Mouse (Mus musculus) stomach, embryonic 16.5 days (tissue): ENCODE measurements at regions not wholly inside any gene's neighbourhood (a gene's known extent, or its start where the extent isn't known, plus 50 kb on each side); places are given as distances from the start of the nearest gene placed in this dataset.

Experiments
- ATAC-seq: fragments of 200-750 bp; cut with Nextera tagmentation; 2 replicates; pipeline ENCODE4 v1.8.0; 2017; ENCODE audit warnings: moderate number of reproducible peaks, moderate TSS enrichment; ENCODE audit not compliant: insufficient read depth, low FRiP score
- H3K27ac ChIP-seq: fragments of 300-500 bp; sonication (generic); 2 replicates; pipeline ENCODE4 v1.5.1; 2014; ENCODE audit warnings: low read length
- H3K27me3 ChIP-seq: fragments of 300-500 bp; sonication (generic); 2 replicates; pipeline ENCODE4 v1.6.1; 2014; ENCODE audit warnings: low read length, control low read depth, mixed read lengths; ENCODE audit not compliant: control insufficient read depth, insufficient read depth
- H3K36me3 ChIP-seq: fragments of 300-500 bp; sonication (generic); 2 replicates; pipeline ENCODE4 v1.6.1; 2014; ENCODE audit warnings: low read length; ENCODE audit not compliant: control insufficient read depth, insufficient read depth
- H3K4me1 ChIP-seq: fragments of 300-500 bp; sonication (generic); 2 replicates; pipeline ENCODE4 v1.6.1; 2014; ENCODE audit warnings: low read length, control low read depth, mixed read lengths; ENCODE audit not compliant: control insufficient read depth, insufficient read depth
- H3K4me2 ChIP-seq: fragments of 300-500 bp; sonication (generic); 2 replicates; pipeline ENCODE4 v1.6.1; 2014; ENCODE audit warnings: low read depth, low read length, mixed read lengths
- H3K4me3 ChIP-seq: fragments of 300-500 bp; sonication (generic); replicated peaks from 2 replicates; pipeline ENCODE4 v1.5.1; 2014; ENCODE audit warnings: mild to moderate bottlenecking, low read length
- H3K9ac ChIP-seq: fragments of 300-500 bp; sonication (generic); 2 replicates; pipeline ENCODE4 v1.6.1; 2014; ENCODE audit warnings: low read length
- H3K9me3 ChIP-seq: fragments of 300-500 bp; sonication (generic); replicated peaks from 2 replicates; pipeline ENCODE4 v1.6.1; 2016; ENCODE audit warnings: low read length, control low read depth; ENCODE audit not compliant: control insufficient read depth
- WGBS: fragments of 180-500 bp; shearing (Covaris S2); extraction: QIAGEN DNeasy Blood & Tissue Kit; methylation state at CpG from one replicate; pipeline ENCODE4 v1.1.7; 2014; 5-methylcytosine and 5-hydroxymethylcytosine counted together

DNA sequence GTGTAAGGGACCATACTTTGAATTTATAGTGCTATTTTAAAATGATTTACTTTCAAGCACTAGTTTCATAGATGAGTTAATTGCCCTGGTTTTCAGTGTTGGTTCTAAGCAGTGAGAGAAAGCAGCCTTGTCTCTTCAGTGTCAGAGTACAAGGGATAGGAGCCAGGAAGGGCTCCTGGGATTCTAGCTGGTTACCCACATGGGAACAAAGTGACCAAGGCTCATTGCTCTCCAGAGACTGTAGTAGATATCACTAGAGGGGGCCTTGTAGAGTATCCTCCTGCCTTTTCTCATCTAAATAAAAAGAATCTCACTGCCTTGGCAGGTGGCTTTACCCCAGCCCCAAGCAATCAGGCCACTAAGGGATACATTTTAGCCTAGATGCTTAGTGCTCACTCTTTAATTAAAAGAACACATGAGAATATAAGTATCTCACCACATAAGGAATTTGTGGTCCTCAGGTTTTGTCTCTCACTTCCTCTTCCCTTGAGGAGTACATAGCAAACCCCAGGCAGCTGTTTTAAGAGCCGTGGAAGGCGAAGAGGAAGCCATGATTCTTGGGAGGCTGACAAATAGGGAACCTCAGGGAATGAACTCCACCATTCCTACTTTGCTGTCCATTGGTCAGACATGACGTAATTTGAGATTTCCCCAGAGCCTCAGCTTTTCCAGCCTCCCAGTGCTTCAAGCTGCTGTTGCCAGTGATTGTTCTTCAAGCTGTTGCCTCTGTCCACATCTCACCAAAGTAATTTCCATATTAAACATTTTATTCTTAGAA lies 449.2 kb upstream of the Ube2e3 start:
- 70% methylated on average over 3 of the region's 3 CpGs for WGBS
- Histone ChIP-seq H3K9me3 (no peaks in the 10 kb centered on the region), H3K4me1 (no peaks in the 10 kb centered on the region), H3K4me2 (no peak overlapping the region), H3K27ac (no peak overlapping the region), H3K36me3 (no peaks in the 10 kb centered on the region), H3K27me3 (no peaks in the 10 kb centered on the region), H3K9ac (no peak overlapping the region), H3K4me3 (no peak overlapping the region)
- ATAC-seq, result no peak

DNA sequence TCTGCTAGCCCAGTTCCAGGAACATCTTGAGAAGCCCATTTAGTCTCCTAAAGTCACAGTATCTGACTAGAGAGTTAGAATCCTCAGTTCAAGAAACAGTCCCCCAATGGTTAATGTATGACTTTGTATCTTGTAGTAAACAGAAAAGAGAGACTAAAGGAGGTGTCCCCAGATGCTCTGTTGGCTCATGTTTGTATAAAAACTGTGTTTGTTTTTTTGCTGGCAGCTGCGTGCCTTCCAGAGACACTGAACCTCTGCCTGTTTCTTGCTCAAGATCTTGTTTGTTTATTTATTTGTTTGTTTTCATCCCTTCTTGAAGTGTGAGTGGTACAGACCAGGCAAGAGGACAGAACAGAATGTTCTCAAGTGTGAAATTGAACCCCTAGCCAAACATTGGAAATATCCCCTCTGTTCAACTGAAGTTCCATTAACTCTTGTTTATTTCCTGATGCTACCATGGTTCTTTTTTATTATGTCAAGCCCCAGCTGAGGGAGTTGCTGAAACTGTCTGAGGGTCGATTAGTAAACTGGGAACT lies 451.3 kb upstream of the Ube2e3 start:
- 34% methylated on average over 2 of the region's 2 CpGs for WGBS
- H3K9ac ChIP-seq, result no peak overlapping the region
- ATAC-seq, result no peak

DNA sequence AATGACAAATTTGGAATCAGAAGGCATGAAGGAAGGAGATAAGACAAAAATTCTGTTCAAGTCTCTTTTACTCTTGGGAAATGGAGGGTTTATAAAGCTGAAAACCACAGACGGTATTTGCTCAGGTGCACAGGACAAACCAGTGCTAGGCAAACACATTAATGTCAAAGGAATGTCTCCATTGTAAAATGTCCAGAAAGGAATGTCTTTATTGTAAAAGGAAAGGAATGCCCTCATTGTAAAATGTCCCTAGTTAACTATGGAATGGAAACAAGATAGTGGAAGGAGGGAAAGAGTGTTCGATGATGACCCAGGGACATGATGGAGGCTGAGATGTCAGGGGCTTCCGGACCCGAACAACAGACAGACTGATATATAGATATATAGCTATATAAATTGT lies 454.9 kb upstream of the Ube2e3 start:
- Histone ChIP-seq H3K36me3 (no peaks in the 10 kb centered on the region), H3K4me1 (no peaks in the 10 kb centered on the region), H3K4me3 (no peak overlapping the region), H3K27ac (no peak overlapping the region), H3K27me3 (no peaks in the 10 kb centered on the region), H3K9me3 (no peaks in the 10 kb centered on the region), H3K4me2 (no peak overlapping the region), H3K9ac (no peak overlapping the region)
- 68% methylated on average over 4 of the region's 4 CpGs for WGBS
- ATAC-seq, result no peak

More for the DNA sequence above, 451.3 kb upstream of the Ube2e3 start:
- Histone ChIP-seq H3K27ac (no peak overlapping the region), H3K9me3 (no peaks in the 10 kb centered on the region), H3K4me3 (no peak overlapping the region), H3K4me1 (no peaks in the 10 kb centered on the region), H3K4me2 (no peak overlapping the region), H3K27me3 (no peaks in the 10 kb centered on the region), H3K36me3 (no peaks in the 10 kb centered on the region)

DNA sequence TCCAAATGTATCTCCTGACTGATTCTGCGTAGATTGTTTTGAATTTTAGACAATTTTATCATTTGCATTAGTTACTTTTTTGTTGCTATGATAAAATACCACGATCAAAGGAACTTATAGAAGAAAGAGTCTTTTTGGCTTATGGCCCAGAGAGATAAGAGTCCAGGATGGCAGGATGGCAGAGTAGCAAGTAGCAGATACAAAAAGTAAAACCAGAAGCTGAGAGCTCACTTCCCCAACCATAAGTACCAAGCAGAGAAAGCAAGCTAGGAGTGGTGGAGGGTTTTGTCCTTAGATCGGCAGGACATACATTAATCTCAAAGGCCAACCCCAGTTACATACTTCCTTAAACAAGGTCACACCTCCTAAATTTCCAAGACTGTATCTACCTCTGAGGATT lies 457.7 kb upstream of the Cwc22 start:
- H3K27ac ChIP-seq, result no peak overlapping the region
- H3K9ac ChIP-seq, result no peak overlapping the region
- ATAC-seq, result no peak
- no peaks in the 10 kb centered on the region for H3K4me1 ChIP-seq
- no peaks in the 10 kb centered on the region for H3K27me3 ChIP-seq
- no peaks in the 10 kb centered on the region for H3K36me3 ChIP-seq
- no peaks in the 10 kb centered on the region for H3K9me3 ChIP-seq
- 53% methylated on average over 3 of the region's 3 CpGs for WGBS
- no peak overlapping the region for H3K4me2 ChIP-seq
- no peak overlapping the region for H3K4me3 ChIP-seq

DNA sequence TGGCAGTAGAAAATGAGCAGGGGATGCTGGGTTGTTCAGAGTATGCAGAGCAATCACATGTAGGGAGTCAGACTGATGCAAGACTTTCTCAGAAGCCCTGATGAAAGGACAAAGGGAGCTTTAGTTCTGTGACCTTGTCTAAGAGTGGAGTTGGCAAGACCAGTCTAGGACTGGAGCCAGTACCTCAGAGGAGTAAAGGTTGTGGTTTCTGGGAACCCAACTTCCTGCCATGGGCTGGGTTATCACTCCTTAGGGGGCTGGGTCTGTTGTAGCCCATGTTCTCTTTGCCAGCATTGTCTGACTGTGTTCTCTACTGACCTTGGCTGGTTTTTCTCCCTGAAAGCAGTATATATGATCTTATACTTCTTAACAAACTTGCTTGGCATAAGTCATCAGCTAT lies 453.1 kb upstream of the Cwc22 start:
- Histone ChIP-seq H3K9ac (no peak overlapping the region), H3K4me2 (no peak overlapping the region), H3K4me3 (no peak overlapping the region), H3K27me3 (no peaks in the 10 kb centered on the region), H3K9me3 (no peaks in the 10 kb centered on the region), H3K4me1 (no peaks in the 10 kb centered on the region), H3K27ac (no peak overlapping the region), H3K36me3 (no peaks in the 10 kb centered on the region)
- ATAC-seq, result no peak

DNA sequence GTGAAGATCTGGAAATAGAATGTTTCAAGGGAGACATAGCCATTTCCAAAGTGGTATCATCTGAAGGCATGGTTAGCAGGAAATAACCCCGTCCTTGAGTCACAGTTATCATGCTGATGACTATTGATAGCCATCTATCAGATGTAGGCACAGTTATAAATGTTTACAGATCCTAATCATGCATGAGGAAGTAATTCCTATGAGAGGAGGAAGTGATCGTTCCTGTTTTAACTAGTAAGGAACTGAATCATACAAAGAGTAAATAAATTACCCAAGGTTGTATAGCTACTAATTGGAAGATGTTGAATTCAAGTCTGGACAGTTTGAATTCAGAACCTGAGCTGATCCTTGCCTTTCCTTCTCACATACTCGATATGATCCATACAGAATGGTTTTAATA lies 450.7 kb upstream of the Cwc22 start:
- Histone ChIP-seq H3K4me1 (no peaks in the 10 kb centered on the region), H3K27ac (no peak overlapping the region), H3K9me3 (no peaks in the 10 kb centered on the region), H3K36me3 (no peaks in the 10 kb centered on the region), H3K4me2 (no peak overlapping the region), H3K4me3 (no peak overlapping the region), H3K9ac (no peak overlapping the region), H3K27me3 (no peaks in the 10 kb centered on the region)
- ATAC-seq, result no peak
- WGBS, result 68% methylated on average over 3 of the region's 3 CpGs

DNA sequence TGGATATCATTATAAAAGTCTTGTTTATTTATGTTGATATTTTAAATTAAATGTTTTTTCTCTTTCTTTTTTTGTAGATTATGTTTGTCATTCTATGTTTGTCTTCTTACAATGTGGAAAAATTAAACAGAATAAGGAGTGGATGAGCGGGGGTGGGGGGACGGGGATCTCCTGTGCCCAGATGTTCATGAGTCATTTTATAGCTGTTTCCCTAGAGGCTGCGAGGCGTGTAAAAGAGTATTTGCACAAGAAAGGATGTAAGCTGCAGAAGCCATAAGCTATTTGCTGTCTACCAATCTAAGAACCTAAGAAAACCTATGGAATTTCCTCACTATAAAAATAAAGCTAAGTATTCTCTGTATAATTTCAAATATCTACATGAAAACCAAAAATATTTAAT lies 446.9 kb upstream of the Cwc22 start:
- H3K4me2 ChIP-seq, result no peak overlapping the region
- H3K4me1 ChIP-seq, result no peaks in the 10 kb centered on the region
- no peak for ATAC-seq
- WGBS, result 52% methylated on average over 4 of the region's 4 CpGs
- no peak overlapping the region for H3K4me3 ChIP-seq
- no peak overlapping the region for H3K9ac ChIP-seq
- no peak overlapping the region for H3K27ac ChIP-seq
- H3K9me3 ChIP-seq, result no peaks in the 10 kb centered on the region
- H3K27me3 ChIP-seq, result no peaks in the 10 kb centered on the region
- no peaks in the 10 kb centered on the region for H3K36me3 ChIP-seq

DNA sequence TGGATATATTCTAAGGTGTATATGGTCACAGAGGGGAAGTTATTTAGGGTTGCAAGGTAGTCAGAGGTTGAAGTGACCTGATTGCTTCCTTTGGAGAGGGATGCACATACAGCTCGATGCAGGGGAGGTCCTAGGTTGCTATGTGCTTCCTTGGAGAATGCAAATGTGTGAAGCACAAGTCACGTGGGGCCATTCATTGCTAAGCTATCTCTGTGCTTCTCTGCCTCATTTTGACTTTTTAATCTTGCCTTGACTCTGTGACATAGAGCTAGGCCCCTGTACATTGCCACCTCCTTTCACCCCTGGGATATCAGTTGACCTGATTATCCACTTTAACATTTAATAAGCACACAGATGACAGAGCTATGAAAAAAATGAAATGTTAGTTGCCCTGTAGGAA lies 446.2 kb upstream of the Cwc22 start:
- H3K9me3 ChIP-seq, result no peaks in the 10 kb centered on the region
- no peaks in the 10 kb centered on the region for H3K27me3 ChIP-seq
- whole genome bisulfite sequencing, result 76% methylated on average over 2 of the region's 2 CpGs
- H3K9ac ChIP-seq, result no peak overlapping the region
- H3K36me3 ChIP-seq, result no peaks in the 10 kb centered on the region
- no peak overlapping the region for H3K4me2 ChIP-seq
- H3K4me1 ChIP-seq, result no peaks in the 10 kb centered on the region
- no peak overlapping the region for H3K27ac ChIP-seq
- no peak overlapping the region for H3K4me3 ChIP-seq
- ATAC-seq, result no peak

DNA sequence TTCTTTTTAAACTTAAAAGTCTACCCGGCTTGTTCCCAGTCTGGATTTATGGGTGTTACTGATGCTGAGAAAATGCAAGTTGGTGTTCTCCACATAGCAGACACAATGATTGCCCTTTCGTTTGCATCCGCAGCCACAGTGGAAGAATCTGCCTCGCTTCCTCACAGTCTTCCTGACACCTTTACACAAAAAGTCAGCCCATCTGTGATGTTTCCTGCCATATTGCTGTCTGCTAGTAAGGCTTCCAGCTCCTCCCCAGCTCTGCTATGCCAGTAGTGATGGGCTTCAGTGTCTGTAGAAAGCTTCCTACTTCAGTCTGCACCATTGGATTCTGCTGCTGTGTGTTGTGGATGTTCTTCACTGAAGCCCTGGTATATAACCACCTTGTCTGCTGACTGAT lies 441.8 kb upstream of the Cwc22 start:
- Histone ChIP-seq H3K9me3 (no peaks in the 10 kb centered on the region), H3K4me2 (no peak overlapping the region), H3K36me3 (no peaks in the 10 kb centered on the region), H3K27me3 (no peaks in the 10 kb centered on the region), H3K9ac (no peak overlapping the region), H3K27ac (no peak overlapping the region; the same call in 1 of the 2 replicates), H3K4me3 (no peak overlapping the region), H3K4me1 (no peaks in the 10 kb centered on the region)
- WGBS, result 66% methylated on average over 4 of the region's 4 CpGs
- ATAC-seq, result no peak
